Mouse (Mus musculus) CH12.LX (cell line): ENCODE results near the gene Adarb1. TPM values are rescaled to one million over a fixed set of nuclear protein-coding genes. Genes with fewer than 3 reads are reported as not detected.

Experiments used
- DNase-seq: peaks from one replicate; pipeline ENCODE4 v3.0.0-alpha.2; 2013; ENCODE audit errors: extremely low read depth
- H3K27ac ChIP-seq: 2 replicates; pipeline ENCODE4 v1.5.1; 2012; ENCODE audit warnings: low read depth, mild to moderate bottlenecking, control low read depth, moderate library complexity; ENCODE audit not compliant: insufficient read depth
- H3K27me3 ChIP-seq: replicated peaks from 2 replicates; pipeline ENCODE3; 2012; ENCODE audit warnings: inconsistent platforms
- H3K36me3 ChIP-seq, 2 experiments: replicated peaks in 1 of 2; 2 replicates each; pipeline versions ENCODE3 to v1.6.1; 2012; ENCODE audit warnings: inconsistent platforms in 1 of 2, low read length in 1 of 2, mild to moderate bottlenecking in 1 of 2, mixed read lengths in 1 of 2, moderate library complexity in 1 of 2; ENCODE audit not compliant: control insufficient read depth in 1 of 2, insufficient read depth in 1 of 2
- H3K4me1 ChIP-seq, 2 experiments: 2 replicates each; pipeline ENCODE4 v1.6.1; 2012; ENCODE audit warnings: inconsistent platforms in 1 of 2, moderate library complexity in 1 of 2; ENCODE audit not compliant: insufficient read depth in 2 of 2, control insufficient read depth in 1 of 2
- H3K4me2 ChIP-seq: 2 replicates; pipeline ENCODE4 v1.6.1; 2012; ENCODE audit warnings: low read depth, mild to moderate bottlenecking, control low read depth; ENCODE audit not compliant: poor library complexity, insufficient read depth, severe bottlenecking
- H3K4me3 ChIP-seq, 3 experiments: fragments of 150-350 bp in 1 of 3; sonication (generic) in 1 of 3; replicated peaks in 1 of 3; 2 replicates each; pipeline versions ENCODE3 to v1.5.1; 2011 to 2012; ENCODE audit warnings: low read depth in 2 of 3, low read length in 2 of 3, mild to moderate bottlenecking in 2 of 3, moderate library complexity in 2 of 3, control low read depth in 1 of 3, improper control_type of control experiment in 1 of 3, inconsistent platforms in 1 of 3, mixed read lengths in 1 of 3; ENCODE audit not compliant: poor library complexity in 1 of 3
- H3K79me2 ChIP-seq: replicated peaks from 2 replicates; pipeline ENCODE4 v1.6.1; 2012; ENCODE audit warnings: mild to moderate bottlenecking, moderate library complexity; ENCODE audit not compliant: control insufficient read depth, poor library complexity, insufficient read depth, severe bottlenecking; ENCODE audit errors: extremely low read depth
- H3K9ac ChIP-seq: 2 replicates; pipeline ENCODE4 v1.6.1; 2012; ENCODE audit warnings: low read depth, mild to moderate bottlenecking, control low read depth, moderate library complexity; ENCODE audit not compliant: insufficient read depth
- H3K9me3 ChIP-seq: replicated peaks from 2 replicates; pipeline ENCODE3; 2012; ENCODE audit warnings: low read length, inconsistent platforms, mixed read lengths
- BHLHE40 ChIP-seq: IDR thresholded peaks from 2 replicates; pipeline ENCODE4 v1.6.1; 2011; ENCODE audit warnings: mild to moderate bottlenecking, low read depth, low read length, improper control_type of control experiment
- CHD1 ChIP-seq: IDR thresholded peaks from 2 replicates; pipeline ENCODE4 v1.6.1; 2012; ENCODE audit warnings: low read depth, low read length, improper control_type of control experiment, inconsistent platforms
- CHD2 ChIP-seq: IDR thresholded peaks from 2 replicates; pipeline ENCODE4 v1.6.1; 2011; ENCODE audit warnings: low read length, improper control_type of control experiment
- ELF1 ChIP-seq: IDR thresholded peaks from 2 replicates; pipeline ENCODE4 v1.6.1; 2014; ENCODE audit warnings: low read depth, mild to moderate bottlenecking, inconsistent platforms, low read length, improper control_type of control experiment
- ETS1 ChIP-seq: conservative IDR thresholded peaks from 2 replicates; pipeline ENCODE4 v1.6.1; 2012; ENCODE audit warnings: low read depth, mild to moderate bottlenecking, inconsistent platforms, low read length, improper control_type of control experiment, moderate library complexity
- IRF4 ChIP-seq: IDR thresholded peaks from 2 replicates; pipeline ENCODE4 v1.6.1; 2014; ENCODE audit warnings: low read depth, mild to moderate bottlenecking, inconsistent platforms, low read length, improper control_type of control experiment
- JUND ChIP-seq: conservative IDR thresholded peaks from 2 replicates; pipeline ENCODE4 v1.6.1; 2011; ENCODE audit warnings: low read depth, low read length, improper control_type of control experiment
- MAFK ChIP-seq: IDR thresholded peaks from 2 replicates; pipeline ENCODE4 v1.6.1; 2011; ENCODE audit warnings: low read length, improper control_type of control experiment; ENCODE audit not compliant: insufficient replicate concordance
- PAX5 ChIP-seq: IDR thresholded peaks from 2 replicates; pipeline ENCODE4 v1.6.1; 2012; ENCODE audit warnings: low read length, inconsistent platforms, mixed read lengths
- POLR2A ChIP-seq: IDR thresholded peaks from 2 replicates; pipeline ENCODE4 v1.6.1; 2011; ENCODE audit warnings: low read depth, mild to moderate bottlenecking, improper control_type of control experiment, low read length
- RAD21 ChIP-seq: IDR thresholded peaks from 2 replicates; pipeline ENCODE4 v1.6.1; 2011; ENCODE audit warnings: low read depth, mild to moderate bottlenecking, low read length, improper control_type of control experiment, moderate library complexity
- RCOR1 ChIP-seq: conservative IDR thresholded peaks from 2 replicates; pipeline ENCODE4 v1.6.1; 2012; ENCODE audit warnings: low read depth, mild to moderate bottlenecking, inconsistent platforms, low read length, improper control_type of control experiment
- SIN3A ChIP-seq: IDR thresholded peaks from 2 replicates; pipeline ENCODE4 v1.6.1; 2012; ENCODE audit warnings: low read length, improper control_type of control experiment, inconsistent platforms
- TBP ChIP-seq: conservative IDR thresholded peaks from 2 replicates; pipeline ENCODE4 v1.6.1; 2011; ENCODE audit warnings: low read depth, low read length, improper control_type of control experiment
- TCF12 ChIP-seq: IDR thresholded peaks from 2 replicates; pipeline ENCODE4 v1.6.1; 2014; ENCODE audit warnings: low read depth, mild to moderate bottlenecking, inconsistent platforms, low read length, improper control_type of control experiment
- UBTF ChIP-seq: IDR thresholded peaks from 2 replicates; pipeline ENCODE4 v1.6.1; 2012; ENCODE audit warnings: low read depth, mild to moderate bottlenecking, inconsistent platforms, low read length, improper control_type of control experiment, moderate library complexity
- USF1 ChIP-seq: IDR thresholded peaks from 2 replicates; pipeline ENCODE4 v1.6.1; 2014; ENCODE audit warnings: low read depth, mild to moderate bottlenecking, inconsistent platforms, low read length, improper control_type of control experiment
- USF2 ChIP-seq: conservative IDR thresholded peaks from 2 replicates; pipeline ENCODE4 v1.6.1; 2011; ENCODE audit warnings: low read depth, low read length, improper control_type of control experiment
- ZC3H11A ChIP-seq: IDR thresholded peaks from 2 replicates; pipeline ENCODE4 v1.6.1; 2012; ENCODE audit warnings: low read depth, mild to moderate bottlenecking, inconsistent platforms, low read length, improper control_type of control experiment
- dilution Hi-C: fragments of 300-500 bp; cut with MboI; formaldehyde crosslinking; loops from 2 replicates; pipeline ENCODE4 v1.14.3; 2020; ENCODE audit warnings: low sequenced_read_pairs; ENCODE audit not compliant: extremely low pct_unique_long_range_greater_than_20kb, extremely low pct_ligation_motif_present
- in situ Hi-C: fragments of 300-500 bp; cut with MboI; formaldehyde crosslinking; loops from 3 replicates; pipeline ENCODE4 v1.14.3; 2019; ENCODE audit warnings: low sequenced_read_pairs, low pct_ligation_motif_present, low pct_unique_long_range_greater_than_20kb, mixed read lengths
- polyA plus RNA-seq: library from polyadenylated mRNA; unstranded; fragments of >175 nt; gene quantifications from 2 replicates; pipeline ENCODE4 v1.2.1, GENCODE M21; 2012; ENCODE audit warnings: low read depth; ENCODE audit not compliant: insufficient read length
- total RNA-seq, 2 experiments: library from RNA; depleted of rRNA; stranded (reverse); fragments of 300-350 nt in 1 of 2; fragments of >200 nt in 1 of 2; gene quantifications; 2 replicates each; pipeline ENCODE4 v1.2.3; 2012 to 2014

The Adarb1 gene
- total and polyA plus RNA-seq, 3 experiments, result 1.7 to 3.5 (median 2.4) TPM

GRCm38 (mm10) chr10:77272980-77273730 lies 144.9 kb downstream of the Adarb1 start:
- dilution Hi-C loops (no loop called here), in situ Hi-C loops (no loop called here)

GRCm38 (mm10) chr10:77269129-77269528 lies 148.9 kb downstream of the Adarb1 start:
- peaks cover 53 to 65% of the 10 kb centered on the region in 2 experiments for H3K36me3 ChIP-seq
- in situ Hi-C loops, result no loop called here
- H3K4me3 ChIP-seq, result no peak overlapping the region
- no peak overlapping the region for H3K27ac ChIP-seq
- dilution Hi-C loops, result no loop called here
- H3K4me1 ChIP-seq, result peaks cover 2 to 13% of the 10 kb centered on the region in 2 experiments; a peak in 2 of 4 replicates
- TF ChIP-seq JUND (no peak), UBTF (no peak), PAX5 (no peak), USF2 (no peak)
- H3K27me3 ChIP-seq, result no peaks in the 10 kb centered on the region
- no peaks in the 10 kb centered on the region for H3K79me2 ChIP-seq
- H3K9me3 ChIP-seq, result no peaks in the 10 kb centered on the region
- H3K9ac ChIP-seq, result no peak overlapping the region
- DNase-seq, result no peak
- no peak overlapping the region for H3K4me2 ChIP-seq

More at GRCm38 (mm10) chr10:77272980-77273730, 144.9 kb downstream of the Adarb1 start:
- Histone ChIP-seq H3K9me3 (no peaks in the 10 kb centered on the region), H3K4me3 (no peak overlapping the region), H3K4me1 (peaks cover 2 to 8% of the 10 kb centered on the region in 2 experiments; a peak in 2 of 4 replicates), H3K79me2 (no peaks in the 10 kb centered on the region), H3K4me2 (no peak overlapping the region), H3K36me3 (peaks cover 16 to 24% of the 10 kb centered on the region in 2 experiments), H3K9ac (no peak overlapping the region), H3K27me3 (peaks cover 2% of the 10 kb centered on the region), H3K27ac (no peak overlapping the region)
- no peak for DNase-seq
- no peak for TF ChIP-seq CHD2
- TF ChIP-seq USF1, result no peak
- TF ChIP-seq TBP, result no peak
- TF ChIP-seq SIN3A, result no peak
- no peak for TF ChIP-seq ETS1
- no peak for TF ChIP-seq BHLHE40
- TF ChIP-seq USF2, result no peak
- no peak for TF ChIP-seq JUND
- TF ChIP-seq PAX5, result no peak
- no peak for TF ChIP-seq TCF12
- TF ChIP-seq IRF4, result no peak
- TF ChIP-seq ELF1, result no peak
- TF ChIP-seq RCOR1, result no peak
- no peak for TF ChIP-seq CHD1
- TF ChIP-seq POLR2A, result no peak
- no peak for TF ChIP-seq ZC3H11A
- no peak for TF ChIP-seq MAFK
- TF ChIP-seq RAD21, result no peak
